Mouse (Mus musculus): ENCODE measurements around the gene Nthl1.

Nthl1 gene

GRCm38 (mm10) chr17:24632167-24632812, at the start of gene Nthl1, which contains the start of gene Tsc2:
TSS of gene Nthl1 (plus strand) at chr17:24632680.
TSS of gene Tsc2 (minus strand) at chr17:24632630.
- DNase-seq = peak; percentile 87

GRCm38 (mm10) chr17:24583599-24584460, 48.6 kb upstream of the Nthl1 start:
- DNase-seq = no peak

- no peak for DNase-seq
These were observed 48.0 kb upstream of the Nthl1 start for GRCm38 (mm10) chr17:24584520-24584919.

GRCm38 (mm10) chr17:24586532-24586931, 45.9 kb upstream of the Nthl1 start:
- no peak for DNase-seq

- DNase-seq = no peak
These were observed 41.5 kb upstream of the Nthl1 start for GRCm38 (mm10) chr17:24590943-24591342.

GRCm38 (mm10) chr17:24591695-24592094, 40.8 kb upstream of the Nthl1 start:
- DNase-seq = no peak

DNA sequence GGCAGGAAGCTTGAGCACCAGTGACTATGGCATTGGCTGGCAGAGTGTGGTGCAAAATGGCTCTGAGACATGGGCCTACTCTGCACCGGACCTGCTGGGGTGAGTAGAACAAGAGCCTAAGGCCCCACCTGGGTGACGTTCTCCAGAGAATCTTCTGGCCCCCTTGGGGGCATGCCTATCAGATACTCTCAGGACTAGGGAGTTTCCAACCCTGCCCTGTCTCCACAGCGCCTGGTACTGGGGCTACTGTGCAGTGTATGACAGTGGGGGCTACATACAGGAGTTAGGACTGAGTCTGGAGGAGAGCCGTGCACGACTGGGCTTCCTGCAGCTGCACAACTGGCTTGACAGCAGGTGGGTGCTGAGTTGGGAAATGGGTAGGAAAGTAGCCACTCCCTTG, 39.2 kb upstream of the Nthl1 start:
- no peak for DNase-seq

- DNase-seq = no peak
These were observed 38.2 kb upstream of the Nthl1 start for GRCm38 (mm10) chr17:24593992-24594890.

DNA sequence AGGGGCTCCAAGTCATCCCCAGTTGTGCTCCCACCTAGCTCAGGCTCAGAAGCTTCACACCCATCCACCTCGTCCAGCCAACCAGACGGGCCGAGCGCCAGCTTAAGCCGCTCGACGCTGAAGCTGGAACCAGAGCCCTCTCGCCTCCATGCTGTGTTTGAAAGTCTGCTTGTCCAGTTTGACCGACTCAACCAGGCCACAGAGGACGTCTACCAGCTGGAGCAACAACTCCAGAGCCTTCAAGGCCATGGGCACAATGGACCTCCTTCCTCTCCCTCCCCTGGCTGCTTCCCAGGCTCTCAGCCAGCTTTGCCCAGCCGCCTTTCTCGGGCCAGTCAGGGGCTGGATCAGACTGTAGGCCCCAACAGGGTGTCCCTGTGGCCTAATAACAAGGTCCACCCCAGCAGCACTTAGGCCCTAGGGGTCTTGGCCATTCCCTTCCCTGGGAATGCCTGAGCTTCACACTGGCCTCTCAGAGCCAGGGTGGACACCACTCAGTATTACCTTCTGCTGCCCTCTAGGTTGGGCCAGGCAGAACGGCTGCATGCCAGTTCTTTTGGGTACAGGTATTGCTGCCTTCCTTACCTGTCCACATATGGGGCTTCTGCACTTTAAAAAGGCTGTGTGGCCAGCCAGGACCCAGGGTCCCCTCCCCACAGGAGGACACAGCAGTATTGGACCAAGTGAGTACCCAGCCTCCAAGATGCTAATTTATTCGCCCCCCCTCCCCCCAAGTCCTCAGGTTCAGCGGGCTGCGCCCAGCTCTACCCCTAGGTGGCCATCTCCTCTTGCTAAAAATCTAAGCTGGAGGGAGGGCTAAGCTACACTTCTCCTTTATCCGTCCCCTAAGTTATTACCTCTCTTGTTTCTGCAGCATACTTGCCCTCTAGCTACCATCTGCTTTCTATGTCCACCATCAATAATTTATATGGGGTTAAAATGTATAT, 37.1 kb upstream of the Nthl1 start:
- no peak for DNase-seq

- no peak for DNase-seq
These were observed 36.4 kb upstream of the Nthl1 start for GRCm38 (mm10) chr17:24596073-24596466.

- no peak for DNase-seq
These were observed 35.9 kb upstream of the Nthl1 start for GRCm38 (mm10) chr17:24596471-24597183.

DNA sequence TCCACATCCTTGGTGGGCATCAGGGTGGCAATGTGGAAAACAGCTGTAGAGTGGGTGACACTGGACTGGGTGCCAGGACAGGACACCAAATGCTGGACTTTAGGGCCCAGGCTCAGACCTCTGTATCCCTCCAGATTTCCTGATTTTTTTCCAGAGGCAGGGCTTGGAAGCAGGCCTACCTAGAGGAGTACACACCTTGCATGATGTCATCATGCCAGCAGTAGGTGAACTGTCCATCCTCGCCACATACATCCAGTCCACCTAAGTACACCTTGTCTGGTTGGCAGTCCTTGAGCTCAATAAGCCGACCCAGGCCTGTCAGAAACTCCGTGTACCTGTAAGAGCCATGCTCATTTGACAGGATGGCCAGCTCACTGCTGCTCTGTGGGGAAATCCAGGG, 34.5 kb upstream of the Nthl1 start:
- no peak for DNase-seq

- no peak for DNase-seq
These were observed 32.0 kb upstream of the Nthl1 start for GRCm38 (mm10) chr17:24600502-24600901.

DNA sequence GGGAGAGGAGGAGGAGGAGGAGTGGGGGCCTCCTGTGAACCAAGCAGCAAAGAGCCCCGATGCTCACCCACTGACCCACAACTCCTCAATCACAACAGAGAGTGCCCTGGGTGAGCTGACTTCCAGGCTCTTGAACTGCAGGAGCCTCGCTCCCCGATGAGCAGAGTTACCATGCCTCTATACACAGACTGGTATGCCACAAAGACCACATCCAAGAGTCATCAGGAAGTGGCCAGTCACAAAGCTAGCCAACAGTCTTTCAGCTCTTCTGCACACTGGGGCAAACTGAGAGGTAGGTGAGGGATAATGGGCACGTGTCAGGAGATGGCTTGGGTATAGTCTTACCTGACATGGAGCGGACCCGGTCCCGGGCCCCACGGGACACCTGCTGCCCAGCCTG, 28.5 kb upstream of the Nthl1 start:
- no peak for DNase-seq

DNA sequence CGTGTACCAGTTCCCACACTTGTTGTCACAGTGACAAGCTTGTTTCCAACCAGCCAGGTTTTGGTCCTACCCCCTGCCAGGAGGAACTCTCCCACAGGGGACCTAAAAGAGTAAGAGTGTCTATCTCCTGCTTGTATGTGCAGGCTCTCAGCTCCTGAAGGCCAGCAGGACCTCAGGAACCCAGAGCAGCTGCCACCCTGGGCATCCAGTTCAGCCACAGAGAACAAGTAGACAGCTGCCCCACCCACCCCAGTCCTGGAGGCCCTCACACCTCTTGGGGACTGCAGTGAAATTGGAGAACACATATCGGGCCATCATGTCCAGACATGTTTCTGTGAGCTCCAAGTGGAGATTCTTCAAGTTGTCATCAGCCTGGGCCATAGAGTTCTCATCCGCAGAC, 27.9 kb upstream of the Nthl1 start:
- DNase-seq = no peak

DNA sequence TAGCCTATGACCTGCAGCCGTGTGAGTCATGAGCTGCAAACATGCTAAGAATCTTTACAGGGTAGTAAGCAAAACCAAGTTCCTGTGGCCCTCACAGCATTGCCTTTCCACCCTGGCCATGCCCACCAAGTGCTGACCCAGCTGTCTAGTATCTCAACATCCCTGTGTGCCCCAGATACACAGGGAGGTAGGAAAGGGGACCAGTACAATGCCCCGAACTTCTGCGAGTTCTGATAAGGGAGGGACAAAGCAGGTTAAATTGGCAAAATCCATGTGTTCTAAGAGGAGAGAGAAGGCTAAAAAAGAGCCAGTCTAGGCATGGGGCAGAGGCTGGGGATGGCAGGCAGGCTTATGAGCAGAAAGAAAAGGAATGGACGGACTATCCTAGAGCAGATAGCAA, 24.1 kb upstream of the Nthl1 start:
- DNase-seq = no peak

- no peak for DNase-seq
These were observed 23.6 kb upstream of the Nthl1 start for GRCm38 (mm10) chr17:24608874-24609273.

- DNase-seq = no peak
These were observed 21.8 kb upstream of the Nthl1 start for GRCm38 (mm10) chr17:24610711-24611110.

- no peak for DNase-seq
These were observed 14.8 kb upstream of the Nthl1 start for GRCm38 (mm10) chr17:24617561-24618194.

- DNase-seq = no peak
These were observed 7.0 kb upstream of the Nthl1 start for GRCm38 (mm10) chr17:24625472-24625871.

DNA sequence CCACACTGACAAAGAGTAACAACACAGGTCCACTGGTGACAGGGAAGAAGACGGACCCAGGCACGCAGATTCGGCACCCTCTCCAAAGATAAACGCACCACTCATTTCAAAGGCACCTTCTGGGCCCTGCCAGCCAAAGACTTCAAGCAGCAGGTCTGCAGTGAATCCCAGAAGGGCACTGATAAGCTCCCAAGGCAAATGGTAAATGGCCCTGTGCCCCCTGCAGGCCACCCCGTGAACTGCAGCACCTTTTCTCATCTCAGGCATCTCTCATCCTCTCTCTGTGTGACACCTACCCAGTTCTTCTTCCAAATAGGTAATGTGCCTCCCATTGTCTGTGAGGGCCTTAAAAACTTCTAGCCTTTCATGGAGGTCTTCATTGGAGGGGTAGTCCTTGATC, 3.8 kb upstream of the Nthl1 start:
- DNase-seq = peak; percentile 59

Measured in right cerebral cortex, adult 18-20 months (tissue).